Mouse (Mus musculus): Measurements from ENCODE around the gene Fbxl22. TPM values are rescaled to one million over a fixed set of nuclear protein-coding genes. Genes with fewer than 3 reads are reported as not detected.

Gene Fbxl22
- polyA plus RNA-seq, 1 experiment from 2014 or later, result 3.2 TPM

DNA sequence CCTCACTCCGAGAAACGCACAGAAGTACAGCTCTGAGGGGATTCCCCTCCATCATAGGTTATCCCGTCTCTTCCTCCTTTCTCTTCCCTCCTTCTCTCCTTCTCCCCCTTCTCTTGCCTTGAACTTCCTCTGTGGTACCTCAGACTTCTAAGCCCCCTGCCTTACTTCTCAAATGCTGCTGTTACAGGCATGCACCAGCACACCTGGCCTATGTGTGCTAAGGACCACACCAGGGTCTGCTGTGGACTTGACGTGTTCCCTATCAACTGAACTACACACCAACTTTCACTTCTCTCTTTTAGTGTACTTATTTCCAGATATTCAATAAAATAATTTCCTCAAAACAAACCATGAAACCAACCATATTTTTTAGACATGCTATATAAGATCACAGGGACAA is 28.4 kb upstream of the Fbxl22 start:
- Histone ChIP-seq H3K4me2 (ENCODE audit: low read length) (no peak overlapping the region), H3K4me1 (replicated peaks; ENCODE audit: insufficient read depth, low read length) (no peaks in the 10 kb centered on the region), H3K27ac (no peak overlapping the region), H3K9me3 (replicated peaks; ENCODE audit: low read length) (no peaks in the 10 kb centered on the region), H3K4me3 (replicated peaks; ENCODE audit: low read depth, low read length) (no peak overlapping the region), H3K27me3 (ENCODE audit: insufficient read depth, low read length) (no peaks in the 10 kb centered on the region), H3K36me3 (ENCODE audit: insufficient read depth, low read length) (peaks cover 32% of the 10 kb centered on the region), H3K9ac (ENCODE audit: low read depth, low read length) (no peak overlapping the region)
- 94% methylated on average over 4 of the region's 4 CpGs for WGBS
- no peak for DNase-seq (ENCODE audit: low spot score)
- no peak for TF ChIP-seq CTCF (IDR thresholded peaks at IDR 0.05; ENCODE audit: low read depth)
- ATAC-seq (replicated peaks; ENCODE audit: low FRiP score, low read depth), result no peak

DNA sequence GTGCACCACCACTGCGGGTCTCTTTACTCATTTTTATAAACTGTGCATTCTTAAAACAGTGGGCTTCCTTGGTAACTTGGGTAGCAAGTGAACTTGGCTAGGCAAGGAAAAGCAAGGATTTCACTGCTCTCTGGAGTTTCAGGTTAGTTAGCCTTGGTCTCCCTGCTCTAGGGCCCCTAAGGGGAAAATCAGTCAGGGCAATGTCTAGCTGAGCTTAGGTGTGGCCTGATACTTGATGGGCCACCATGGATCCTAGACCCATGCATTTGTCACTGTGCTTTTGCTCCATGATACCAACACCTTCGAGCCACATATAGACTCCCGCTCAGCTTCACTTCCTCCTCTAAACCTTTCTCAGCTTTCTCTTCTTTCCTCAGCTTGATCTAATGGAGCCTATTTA is 7.2 kb upstream of the Fbxl22 start:
- Histone ChIP-seq H3K27me3 (ENCODE audit: insufficient read depth, low read length) (no peaks in the 10 kb centered on the region), H3K9ac (ENCODE audit: low read depth, low read length) (no peak overlapping the region), H3K4me2 (ENCODE audit: low read length) (no peak overlapping the region), H3K4me3 (replicated peaks; ENCODE audit: low read depth, low read length) (no peak overlapping the region), H3K4me1 (replicated peaks; ENCODE audit: insufficient read depth, low read length) (no peaks in the 10 kb centered on the region), H3K36me3 (ENCODE audit: insufficient read depth, low read length) (peaks cover 58% of the 10 kb centered on the region), H3K9me3 (replicated peaks; ENCODE audit: low read length) (no peaks in the 10 kb centered on the region), H3K27ac (no peak overlapping the region)
- 98% methylated on average over 3 of the region's 3 CpGs for WGBS
- no peak for ATAC-seq (replicated peaks; ENCODE audit: low FRiP score, low read depth)
- DNase-seq (ENCODE audit: low spot score), result no peak
- TF ChIP-seq CTCF (IDR thresholded peaks at IDR 0.05; ENCODE audit: low read depth), result no peak

DNA sequence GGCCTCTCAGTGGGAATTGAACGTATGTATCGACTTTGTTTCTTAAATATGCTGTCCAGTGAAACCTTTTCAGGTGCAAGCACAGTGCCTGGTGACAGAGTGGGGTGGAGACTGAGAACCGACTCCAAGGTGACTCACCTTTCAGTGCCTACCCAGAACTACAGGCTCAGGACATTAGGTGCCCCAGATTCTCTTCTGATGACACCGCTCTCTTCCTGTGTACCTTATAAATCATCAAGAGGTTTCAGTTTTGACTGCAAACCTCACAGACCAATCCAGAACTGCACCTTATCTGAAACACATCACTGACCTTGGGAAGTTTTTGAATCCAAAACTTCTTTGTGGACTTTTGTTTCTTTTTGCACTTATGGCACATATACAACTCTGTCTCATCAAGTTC is 5.9 kb upstream of the Fbxl22 start:
- 93% methylated on average over 4 of the region's 4 CpGs for WGBS
- H3K4me1 ChIP-seq (replicated peaks; ENCODE audit: insufficient read depth, low read length), result no peaks in the 10 kb centered on the region
- no peak for DNase-seq (ENCODE audit: low spot score)
- no peak for TF ChIP-seq CTCF (IDR thresholded peaks at IDR 0.05; ENCODE audit: low read depth)
- no peaks in the 10 kb centered on the region for H3K27me3 ChIP-seq (ENCODE audit: insufficient read depth, low read length)
- no peak overlapping the region for H3K9ac ChIP-seq (ENCODE audit: low read depth, low read length)
- H3K27ac ChIP-seq, result no peak overlapping the region
- no peak overlapping the region for H3K4me2 ChIP-seq (ENCODE audit: low read length)
- H3K9me3 ChIP-seq (replicated peaks; ENCODE audit: low read length), result no peaks in the 10 kb centered on the region
- peaks cover 58% of the 10 kb centered on the region for H3K36me3 ChIP-seq (ENCODE audit: insufficient read depth, low read length)
- no peak for ATAC-seq (replicated peaks; ENCODE audit: low FRiP score, low read depth)
- H3K4me3 ChIP-seq (replicated peaks; ENCODE audit: low read depth, low read length), result no peak overlapping the region

DNA sequence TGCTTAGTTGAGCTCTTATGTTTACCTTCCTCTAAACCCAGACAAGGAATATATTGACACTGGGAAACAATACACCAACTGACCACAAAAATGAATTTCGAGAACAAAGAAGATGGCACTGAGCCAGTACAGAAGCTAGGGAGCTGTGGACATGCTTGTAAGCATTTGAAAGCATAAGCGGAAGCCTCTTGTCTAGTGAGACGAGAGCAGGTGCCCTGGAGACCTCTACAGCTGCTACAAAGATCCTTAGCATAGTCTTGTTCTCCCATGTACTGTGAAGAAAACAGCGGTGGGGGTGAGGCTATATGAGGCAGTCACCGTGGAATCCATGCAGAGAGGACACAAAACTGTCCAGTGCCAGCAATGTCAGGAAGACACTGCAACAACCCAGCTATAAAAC is 4.5 kb upstream of the Fbxl22 start:
- Histone ChIP-seq H3K4me3 (replicated peaks; ENCODE audit: low read depth, low read length) (no peak overlapping the region), H3K4me1 (replicated peaks; ENCODE audit: insufficient read depth, low read length) (peaks cover 2% of the 10 kb centered on the region; the same call in 1 of the 2 replicates), H3K27me3 (ENCODE audit: insufficient read depth, low read length) (no peaks in the 10 kb centered on the region), H3K4me2 (ENCODE audit: low read length) (no peak overlapping the region), H3K27ac (peak overlapping the region; percentile 31; the same call in 1 of the 2 replicates), H3K9ac (ENCODE audit: low read depth, low read length) (no peak overlapping the region), H3K9me3 (replicated peaks; ENCODE audit: low read length) (no peaks in the 10 kb centered on the region), H3K36me3 (ENCODE audit: insufficient read depth, low read length) (peaks cover 57% of the 10 kb centered on the region)
- ATAC-seq (replicated peaks; ENCODE audit: low FRiP score, low read depth) (no peak), DNase-seq (ENCODE audit: low spot score) (peak; percentile 30)
- 53% methylated on average over 5 of the region's 5 CpGs for WGBS
- no peak for TF ChIP-seq CTCF (IDR thresholded peaks at IDR 0.05; ENCODE audit: low read depth)

- peaks cover 52% of the 10 kb centered on the region for H3K36me3 ChIP-seq (ENCODE audit: insufficient read depth, low read length)
- no peak overlapping the region for H3K27ac ChIP-seq
- no peaks in the 10 kb centered on the region for H3K27me3 ChIP-seq (ENCODE audit: insufficient read depth, low read length)
- no peaks in the 10 kb centered on the region for H3K9me3 ChIP-seq (replicated peaks; ENCODE audit: low read length)
- 79% methylated on average over 5 of the region's 5 CpGs for WGBS
- H3K9ac ChIP-seq (ENCODE audit: low read depth, low read length), result no peak overlapping the region
- ATAC-seq (replicated peaks; ENCODE audit: low FRiP score, low read depth) (no peak), DNase-seq (ENCODE audit: low spot score) (no peak)
- TF ChIP-seq CTCF (IDR thresholded peaks at IDR 0.05; ENCODE audit: low read depth), result no peak
- H3K4me1 ChIP-seq (replicated peaks; ENCODE audit: insufficient read depth, low read length), result peaks cover 6% of the 10 kb centered on the region; the same call in 1 of the 2 replicates
- H3K4me2 ChIP-seq (ENCODE audit: low read length), result no peak overlapping the region
- no peak overlapping the region for H3K4me3 ChIP-seq (replicated peaks; ENCODE audit: low read depth, low read length)
Measured at GRCm38 (mm10) chr9:66518251-66518650, 3.9 kb upstream of the Fbxl22 start.

GRCm38 (mm10) chr9:66517746-66518145 is 3.4 kb upstream of the Fbxl22 start:
- H3K27ac ChIP-seq, result no peak overlapping the region
- WGBS, result 83% methylated on average over 10 of the region's 10 CpGs
- H3K4me3 ChIP-seq (replicated peaks; ENCODE audit: low read depth, low read length), result no peak overlapping the region
- H3K9ac ChIP-seq (ENCODE audit: low read depth, low read length), result no peak overlapping the region
- DNase-seq (ENCODE audit: low spot score) (no peak), ATAC-seq (replicated peaks; ENCODE audit: low FRiP score, low read depth) (no peak)
- H3K27me3 ChIP-seq (ENCODE audit: insufficient read depth, low read length), result no peaks in the 10 kb centered on the region
- TF ChIP-seq CTCF (IDR thresholded peaks at IDR 0.05; ENCODE audit: low read depth), result no peak
- H3K36me3 ChIP-seq (ENCODE audit: insufficient read depth, low read length), result peaks cover 48% of the 10 kb centered on the region
- H3K9me3 ChIP-seq (replicated peaks; ENCODE audit: low read length), result no peaks in the 10 kb centered on the region
- H3K4me2 ChIP-seq (ENCODE audit: low read length), result no peak overlapping the region
- H3K4me1 ChIP-seq (replicated peaks; ENCODE audit: insufficient read depth, low read length), result peaks cover 6% of the 10 kb centered on the region; the same call in 1 of the 2 replicates

- no peak for ATAC-seq (replicated peaks; ENCODE audit: low FRiP score, low read depth)
- no peak overlapping the region for H3K4me2 ChIP-seq (ENCODE audit: low read length)
- WGBS, result 81% methylated on average over 6 of the region's 6 CpGs
- H3K27ac ChIP-seq, result no peak overlapping the region
- no peaks in the 10 kb centered on the region for H3K9me3 ChIP-seq (replicated peaks; ENCODE audit: low read length)
- TF ChIP-seq CTCF (IDR thresholded peaks at IDR 0.05; ENCODE audit: low read depth), result no peak
- peaks cover 40% of the 10 kb centered on the region for H3K36me3 ChIP-seq (ENCODE audit: insufficient read depth, low read length)
- H3K9ac ChIP-seq (ENCODE audit: low read depth, low read length), result no peak overlapping the region
- no peak for DNase-seq (ENCODE audit: low spot score)
- H3K4me3 ChIP-seq (replicated peaks; ENCODE audit: low read depth, low read length), result no peak overlapping the region
- no peaks in the 10 kb centered on the region for H3K27me3 ChIP-seq (ENCODE audit: insufficient read depth, low read length)
- H3K4me1 ChIP-seq (replicated peaks; ENCODE audit: insufficient read depth, low read length), result peaks cover 6% of the 10 kb centered on the region; the same call in 1 of the 2 replicates
Measured at GRCm38 (mm10) chr9:66516296-66516940, 2.0 kb upstream of the Fbxl22 start.
